ENCODE assay signal across 23 mouse cellular contexts in the genomic region with DNA sequence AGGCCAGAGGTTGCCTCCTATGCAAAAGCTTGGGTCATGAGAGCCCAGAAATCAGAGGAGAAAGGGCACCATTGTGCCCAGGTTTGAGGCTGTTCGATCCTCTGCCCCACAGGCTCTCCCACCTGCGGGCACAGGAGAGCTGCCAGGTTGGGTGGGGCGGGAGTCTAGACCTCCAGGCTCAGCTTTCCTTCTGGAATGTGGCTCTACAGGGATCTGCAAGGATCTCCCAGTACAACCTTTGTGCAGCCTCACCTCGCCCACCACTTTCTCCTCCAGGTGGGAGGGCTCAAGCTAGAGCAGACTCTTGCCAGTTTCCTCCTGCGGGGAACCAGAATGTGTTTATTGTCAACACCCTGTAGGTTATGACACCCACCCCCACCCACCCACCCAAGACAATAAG. TPM values are rescaled to one million over a fixed set of nuclear protein-coding genes. Genes with fewer than 3 reads are reported as not detected.
A peak's percentile ranks its signal among the peaks of the same experiment; 100 is the strongest.
DNase-seq lines count a peak whose midpoint lies in the region; ATAC-seq and TF ChIP-seq lines count a peak whose summit lies in the region.
"Had no signal": no experiment of that assay in that cellular context is flagged by ENCODE, and none has a peak within 500 bp of the region (broad histone marks: within the 10 kb centered on the region; RNA-seq: fewer than 3 reads in every experiment).

No protein-coding gene starts in this region.

- H3K9ac ChIP-seq in intestine, embryonic 15.5 days: no peak overlapping the region
- no peak overlapping the region for H3K9ac ChIP-seq in intestine, postnatal 0 days (ENCODE audit: low read depth, low read length)
- H3K9ac ChIP-seq in lung, embryonic 15.5 days: no peak overlapping the region
- H3K9ac ChIP-seq: forebrain, embryonic 13.5 days had no signal

- H3K4me2 ChIP-seq in intestine, embryonic 15.5 days (replicated peaks): no peak overlapping the region
- H3K4me2 ChIP-seq in intestine, postnatal 0 days (replicated peaks; ENCODE audit: low read depth): no peak overlapping the region
- no peak overlapping the region for H3K4me2 ChIP-seq in lung, embryonic 15.5 days
- H3K4me2 ChIP-seq: forebrain, embryonic 13.5 days had no signal

- no peaks in the 10 kb centered on the region for H3K36me3 ChIP-seq in intestine, embryonic 15.5 days
- no peaks in the 10 kb centered on the region for H3K36me3 ChIP-seq in intestine, postnatal 0 days (ENCODE audit: control insufficient read depth, insufficient read depth)
- H3K36me3 ChIP-seq in lung, embryonic 15.5 days: no peaks in the 10 kb centered on the region
- H3K36me3 ChIP-seq: hindbrain, embryonic 10.5 days had no signal

- WGBS in intestine, embryonic 15.5 days: 52% methylated on average over 5 of the region's 5 CpGs
- WGBS in intestine, postnatal 0 days: 29% methylated on average over 5 of the region's 5 CpGs
- WGBS in lung, embryonic 15.5 days: 34% methylated on average over 5 of the region's 5 CpGs

- no peak overlapping the region for H3K4me3 ChIP-seq in intestine, embryonic 15.5 days (replicated peaks)
- no peak overlapping the region for H3K4me3 ChIP-seq in intestine, postnatal 0 days (ENCODE audit: low read depth, low read length)
- no peak overlapping the region for H3K4me3 ChIP-seq in lung, embryonic 15.5 days
- H3K4me3 ChIP-seq: forebrain, embryonic 13.5 days; hindbrain, embryonic 10.5 days; left cerebral cortex, adult 2 months had no signal

- H3K4me1 ChIP-seq in intestine, embryonic 15.5 days (replicated peaks): no peaks in the 10 kb centered on the region
- no peaks in the 10 kb centered on the region for H3K4me1 ChIP-seq in intestine, postnatal 0 days (replicated peaks; ENCODE audit: control insufficient read depth, insufficient read depth, low read length)
- H3K4me1 ChIP-seq in lung, embryonic 15.5 days: 0 out of 2 replicates have a peak, but pooled peaks cover 3% of the 10 kb centered on the region

- peak; percentile 55 for ATAC-seq in intestine, embryonic 15.5 days
- ATAC-seq in intestine, postnatal 0 days: no peak
- ATAC-seq in lung, embryonic 15.5 days (ENCODE audit: borderline replicate concordance, extremely low read depth, low FRiP score, low TSS enrichment): no peak; the same call in 1 of the 2 replicates
- ATAC-seq: forebrain, embryonic 13.5 days; hindbrain, postnatal 0 days had no signal

- no peak for TF ChIP-seq CTCF in intestine, postnatal 0 days (IDR thresholded peaks at IDR 0.05; ENCODE audit: low read depth)

- H3K27ac ChIP-seq in intestine, embryonic 15.5 days: no peak overlapping the region
- no peak overlapping the region for H3K27ac ChIP-seq in intestine, postnatal 0 days (ENCODE audit: low read depth, low read length)
- H3K27ac ChIP-seq in lung, embryonic 15.5 days: peak overlapping the region; percentile 32; the same call in 1 of the 2 replicates
- H3K27ac ChIP-seq: forebrain, embryonic 13.5 days; hindbrain, embryonic 10.5 days; hindbrain, postnatal 0 days; left cerebral cortex, adult 2 months had no signal

- peaks cover 5% of the 10 kb centered on the region; the same call in 1 of the 2 replicates for H3K27me3 ChIP-seq in intestine, embryonic 15.5 days (replicated peaks)
- 0 out of 2 replicates have a peak, but pooled peaks cover 11% of the 10 kb centered on the region for H3K27me3 ChIP-seq in intestine, postnatal 0 days (replicated peaks; ENCODE audit: control insufficient read depth, insufficient read depth, low read length)
- no peaks in the 10 kb centered on the region for H3K27me3 ChIP-seq in lung, embryonic 15.5 days

- no peak for DNase-seq in lung, postnatal 14 days
- peak; percentile 16 for DNase-seq in fat pad, adult 2 months (ENCODE audit: extremely low read depth, low read depth, low spot score)
- peak; percentile 28 for DNase-seq in lung, postnatal 36 days
- DNase-seq in embryo, embryonic 11 days: no peak
- no peak for DNase-seq in spleen, postnatal 36 days (ENCODE audit: low spot score in 2 of 2)
- DNase-seq: adrenal gland, postnatal 10 days; cerebellum, adult 9-11 months; gastrocnemius, postnatal 25 days; layer of hippocampus, adult 9-11 months; left cerebral cortex, postnatal 4 days; liver; right cerebral cortex, postnatal 25 days; thymus, postnatal 14 days had no signal

- no peaks in the 10 kb centered on the region for H3K9me3 ChIP-seq in intestine, embryonic 15.5 days
- no peaks in the 10 kb centered on the region for H3K9me3 ChIP-seq in intestine, postnatal 0 days (ENCODE audit: control insufficient read depth)
- H3K9me3 ChIP-seq in lung, embryonic 15.5 days: no peaks in the 10 kb centered on the region
- H3K9me3 ChIP-seq: forebrain, embryonic 13.5 days; hindbrain, embryonic 10.5 days had no signal

RNA-seq across cellular contexts. Expression of gene Atp6v1b1, which starts 1.8 kb away (rescaled TPM):
- polyA plus RNA-seq in intestine, embryonic 15.5 days (2015; fragmentation: Nextera tagmentation; extraction: Ambion mirVana): 0.08 TPM in 1 of 2 replicates, not detected in the other
- not detected in 2 replicates for polyA plus RNA-seq in intestine, postnatal 0 days (2015; fragmentation: Nextera tagmentation; extraction: Ambion mirVana)
- 0.35 and 0.45 TPM in 2 replicates for polyA plus RNA-seq in lung, embryonic 15.5 days (2015; fragmentation: Nextera tagmentation; extraction: Ambion mirVana)
- polyA plus RNA-seq: forebrain, embryonic 13.5 days; heart, postnatal 0 days; hindbrain, embryonic 10.5 days; hindbrain, postnatal 0 days; liver, embryonic 16.5 days had no signal

RNA-seq across cellular contexts. Expression of gene Ankrd53, which starts 17.9 kb away (rescaled TPM):
- polyA plus RNA-seq in intestine, embryonic 15.5 days (2015; fragmentation: Nextera tagmentation; extraction: Ambion mirVana): 0.13 TPM in 1 of 2 replicates, not detected in the other
- polyA plus RNA-seq in intestine, postnatal 0 days (2015; fragmentation: Nextera tagmentation; extraction: Ambion mirVana): not detected in 2 replicates
- not detected in 2 replicates for polyA plus RNA-seq in lung, embryonic 15.5 days (2015; fragmentation: Nextera tagmentation; extraction: Ambion mirVana)
- polyA plus RNA-seq: hindbrain, embryonic 10.5 days; hindbrain, postnatal 0 days; liver, embryonic 16.5 days had no signal

RNA-seq across cellular contexts. Expression of gene Tex261, which starts 31.1 kb away (rescaled TPM):
- 84.2 and 86.4 TPM in 2 replicates for polyA plus RNA-seq in intestine, embryonic 15.5 days (2015; fragmentation: Nextera tagmentation; extraction: Ambion mirVana)
- 107 and 111 TPM in 2 replicates for polyA plus RNA-seq in intestine, postnatal 0 days (2015; fragmentation: Nextera tagmentation; extraction: Ambion mirVana)
- polyA plus RNA-seq in lung, embryonic 15.5 days (2015; fragmentation: Nextera tagmentation; extraction: Ambion mirVana): 89.1 and 92.7 TPM in 2 replicates

RNA-seq across cellular contexts. Expression of gene Vax2, which starts 33.5 kb away (rescaled TPM):
- not detected in 2 replicates for polyA plus RNA-seq in intestine, embryonic 15.5 days (2015; fragmentation: Nextera tagmentation; extraction: Ambion mirVana)
- not detected in 2 replicates for polyA plus RNA-seq in intestine, postnatal 0 days (2015; fragmentation: Nextera tagmentation; extraction: Ambion mirVana)
- polyA plus RNA-seq in lung, embryonic 15.5 days (2015; fragmentation: Nextera tagmentation; extraction: Ambion mirVana): not detected in 2 replicates
- polyA plus RNA-seq: forebrain, embryonic 13.5 days; heart, postnatal 0 days; hindbrain, postnatal 0 days; liver, embryonic 16.5 days; midbrain, postnatal 0 days had no signal

RNA-seq across cellular contexts. Expression of gene Nagk, which starts 50.2 kb away (rescaled TPM):
- polyA plus RNA-seq in intestine, embryonic 15.5 days (2015; fragmentation: Nextera tagmentation; extraction: Ambion mirVana): 90.4 and 98.4 TPM in 2 replicates
- 116 and 134 TPM in 2 replicates for polyA plus RNA-seq in intestine, postnatal 0 days (2015; fragmentation: Nextera tagmentation; extraction: Ambion mirVana)
- 55.5 and 59.1 TPM in 2 replicates for polyA plus RNA-seq in lung, embryonic 15.5 days (2015; fragmentation: Nextera tagmentation; extraction: Ambion mirVana)

Comparison
In these comparisons a context has a peak if more than half of its experiments do, and no peak if none do; other contexts are left out.
1. DNase-seq: peak in fat pad, adult 2 months (single experiment) and lung, postnatal 36 days (single experiment); none in lung, postnatal 14 days (single experiment), embryo, embryonic 11 days (single experiment) and spleen, postnatal 36 days (0 of 2).